Mouse (Mus musculus) neural tube, embryonic 11.5 days (tissue): Measurements from ENCODE around the gene Zfp185. TPM values are rescaled to one million over a fixed set of nuclear protein-coding genes. Genes with fewer than 3 reads are reported as not detected.

Experiments
- ATAC-seq: fragments of 200-750 bp; cut with Nextera tagmentation; 2 replicates; pipeline ENCODE4 v1.8.0; 2017; ENCODE audit warnings: moderate number of reproducible peaks, mild to moderate bottlenecking, moderate TSS enrichment, moderate library complexity; ENCODE audit not compliant: insufficient read depth, low FRiP score, low TSS enrichment
- DNase-seq: peaks from one replicate; pipeline ENCODE4 v3.0.0-alpha.2; 2015; ENCODE audit warnings: low spot score
- H3K27ac ChIP-seq: fragments of 300-500 bp; sonication (generic); 2 replicates; pipeline ENCODE4 v1.5.1; 2014; ENCODE audit warnings: low read depth, mild to moderate bottlenecking, low read length
- H3K27me3 ChIP-seq: fragments of 300-500 bp; sonication (generic); 2 replicates; pipeline ENCODE4 v1.6.1; 2014; ENCODE audit warnings: mild to moderate bottlenecking, low read length, mixed read lengths; ENCODE audit not compliant: control insufficient read depth, insufficient read depth
- H3K36me3 ChIP-seq: fragments of 300-500 bp; sonication (generic); 2 replicates; pipeline ENCODE4 v1.6.1; 2014; ENCODE audit warnings: mild to moderate bottlenecking, low read length, moderate library complexity, mixed read lengths; ENCODE audit not compliant: control insufficient read depth, insufficient read depth
- H3K4me1 ChIP-seq: fragments of 300-500 bp; sonication (generic); 2 replicates; pipeline ENCODE4 v1.6.1; 2014; ENCODE audit warnings: low read length, mixed read lengths; ENCODE audit not compliant: control insufficient read depth, insufficient read depth
- H3K4me2 ChIP-seq: fragments of 300-500 bp; sonication (generic); 2 replicates; pipeline ENCODE4 v1.6.1; 2014; ENCODE audit warnings: low read depth, mild to moderate bottlenecking, moderate library complexity
- H3K4me3 ChIP-seq: fragments of 300-500 bp; sonication (generic); 2 replicates; pipeline ENCODE4 v1.5.1; 2014; ENCODE audit warnings: low read depth, low read length
- H3K9ac ChIP-seq: fragments of 300-500 bp; sonication (generic); 2 replicates; pipeline ENCODE4 v1.6.1; 2014; ENCODE audit warnings: mild to moderate bottlenecking, low read length
- H3K9me3 ChIP-seq: fragments of 300-500 bp; sonication (generic); 2 replicates; pipeline ENCODE4 v1.6.1; 2016; ENCODE audit warnings: low read length; ENCODE audit not compliant: control insufficient read depth
- WGBS: fragments of 180-500 bp; shearing (Covaris S2); extraction: QIAGEN DNeasy Blood & Tissue Kit; methylation state at CpG from one replicate; pipeline ENCODE4 v1.1.7; 2014; 5-methylcytosine and 5-hydroxymethylcytosine counted together
- polyA plus RNA-seq: library from polyadenylated mRNA; unstranded; fragments of >200 nt; fragmentation: Nextera tagmentation; extraction: Ambion mirVana; gene quantifications from 2 replicates; pipeline ENCODE4 v1.2.1, GENCODE M21; 2014

Gene Zfp185
- 4.2 and 5.3 TPM in 2 replicates for polyA plus RNA-seq

- Histone ChIP-seq H3K9ac (peak within 1 kb of the TSS; percentile 35; the same call in 1 of the 2 replicates), H3K27me3 (peaks cover 4% of the 10 kb centered on the region; the same call in 1 of the 2 replicates), H3K4me1 (no peaks in the 10 kb centered on the region), H3K4me2 (peak within 1 kb of the TSS; percentile 43), H3K4me3 (peak within 1 kb of the TSS; percentile 29), H3K27ac (no peak within 1 kb of the TSS), H3K9me3 (no peaks in the 10 kb centered on the region), H3K36me3 (no peaks in the 10 kb centered on the region)
- DNase-seq: peak; percentile 60
- peak; percentile 31; the same call in 1 of the 2 replicates for ATAC-seq
- 19% methylated on average over 21 of the region's 45 CpGs for WGBS
Observed at GRCm38 (mm10) chrX:72986841-72987519, at the start of gene Zfp185. TSS of gene Zfp185 (plus strand) at chrX:72987339.

GRCm38 (mm10) chrX:72953464-72953863 is 33.7 kb upstream of the Zfp185 start:
- no peaks in the 10 kb centered on the region for H3K9me3 ChIP-seq
- 85% methylated on average over 4 of the region's 4 CpGs for WGBS
- no peak for ATAC-seq
- no peak for DNase-seq
- H3K27ac ChIP-seq: no peak overlapping the region
- no peak overlapping the region for H3K4me3 ChIP-seq
- no peaks in the 10 kb centered on the region for H3K36me3 ChIP-seq
- H3K4me2 ChIP-seq: no peak overlapping the region
- H3K27me3 ChIP-seq: no peaks in the 10 kb centered on the region
- no peak overlapping the region for H3K9ac ChIP-seq
- no peaks in the 10 kb centered on the region for H3K4me1 ChIP-seq

- Histone ChIP-seq H3K4me3 (no peak overlapping the region), H3K36me3 (no peaks in the 10 kb centered on the region), H3K9me3 (no peaks in the 10 kb centered on the region), H3K27me3 (no peaks in the 10 kb centered on the region), H3K27ac (no peak overlapping the region), H3K4me1 (no peaks in the 10 kb centered on the region), H3K4me2 (no peak overlapping the region), H3K9ac (no peak overlapping the region)
- DNase-seq (no peak), ATAC-seq (no peak)
- WGBS: 89% methylated on average over 4 of the region's 4 CpGs
Observed at GRCm38 (mm10) chrX:72956486-72956885, 30.7 kb upstream of the Zfp185 start.

- WGBS: 79% methylated on average over 4 of the region's 4 CpGs
- Histone ChIP-seq H3K4me1 (no peaks in the 10 kb centered on the region), H3K36me3 (no peaks in the 10 kb centered on the region), H3K27me3 (no peaks in the 10 kb centered on the region), H3K27ac (no peak overlapping the region), H3K9me3 (no peaks in the 10 kb centered on the region), H3K4me2 (no peak overlapping the region), H3K4me3 (no peak overlapping the region), H3K9ac (no peak overlapping the region)
- ATAC-seq (no peak), DNase-seq (no peak)
Observed at GRCm38 (mm10) chrX:72960431-72960830, 26.7 kb upstream of the Zfp185 start.

GRCm38 (mm10) chrX:72961511-72961910 is 25.6 kb upstream of the Zfp185 start:
- 74% methylated on average over 3 of the region's 3 CpGs for WGBS
- no peak overlapping the region for H3K27ac ChIP-seq
- H3K9ac ChIP-seq: no peak overlapping the region
- no peak overlapping the region for H3K4me2 ChIP-seq
- no peaks in the 10 kb centered on the region for H3K36me3 ChIP-seq
- no peak overlapping the region for H3K4me3 ChIP-seq
- H3K27me3 ChIP-seq: no peaks in the 10 kb centered on the region
- H3K4me1 ChIP-seq: no peaks in the 10 kb centered on the region
- ATAC-seq (no peak), DNase-seq (no peak)
- H3K9me3 ChIP-seq: no peaks in the 10 kb centered on the region

- Histone ChIP-seq H3K27ac (no peak overlapping the region), H3K4me1 (no peaks in the 10 kb centered on the region), H3K4me2 (no peak overlapping the region), H3K9me3 (no peaks in the 10 kb centered on the region), H3K4me3 (no peak overlapping the region), H3K27me3 (no peaks in the 10 kb centered on the region), H3K36me3 (no peaks in the 10 kb centered on the region), H3K9ac (no peak overlapping the region)
- DNase-seq: no peak
- WGBS: 80% methylated on average over 3 of the region's 3 CpGs
- no peak for ATAC-seq
Observed at GRCm38 (mm10) chrX:72962743-72963142, 24.4 kb upstream of the Zfp185 start.

- H3K4me2 ChIP-seq: no peak overlapping the region
- H3K9me3 ChIP-seq: no peaks in the 10 kb centered on the region
- H3K36me3 ChIP-seq: no peaks in the 10 kb centered on the region
- no peak for ATAC-seq
- no peak overlapping the region for H3K27ac ChIP-seq
- no peak for DNase-seq
- no peak overlapping the region for H3K9ac ChIP-seq
- WGBS: 78% methylated on average over 6 of the region's 6 CpGs
- no peaks in the 10 kb centered on the region for H3K4me1 ChIP-seq
- H3K27me3 ChIP-seq: peaks cover 4% of the 10 kb centered on the region; the same call in 1 of the 2 replicates
- H3K4me3 ChIP-seq: no peak overlapping the region
Observed at GRCm38 (mm10) chrX:72982831-72983230, 4.3 kb upstream of the Zfp185 start.

GRCm38 (mm10) chrX:72985607-72986006 is 1.5 kb upstream of the Zfp185 start:
- no peak for ATAC-seq
- no peaks in the 10 kb centered on the region for H3K36me3 ChIP-seq
- peaks cover 4% of the 10 kb centered on the region; the same call in 1 of the 2 replicates for H3K27me3 ChIP-seq
- no peak overlapping the region for H3K4me3 ChIP-seq
- H3K27ac ChIP-seq: no peak overlapping the region
- H3K9me3 ChIP-seq: no peaks in the 10 kb centered on the region
- WGBS: 81% methylated on average over 2 of the region's 2 CpGs
- no peak overlapping the region for H3K9ac ChIP-seq
- H3K4me2 ChIP-seq: no peak overlapping the region
- H3K4me1 ChIP-seq: no peaks in the 10 kb centered on the region
- DNase-seq: no peak

GRCm38 (mm10) chrX:72987520-72987905 is 374 bp downstream of the Zfp185 start:
- no peaks in the 10 kb centered on the region for H3K36me3 ChIP-seq
- DNase-seq (no peak), ATAC-seq (no peak)
- peaks cover 4% of the 10 kb centered on the region; the same call in 1 of the 2 replicates for H3K27me3 ChIP-seq
- H3K9me3 ChIP-seq: no peaks in the 10 kb centered on the region
- 20% methylated on average over 14 of the region's 14 CpGs for WGBS
- peak overlapping the region; percentile 29 for H3K4me3 ChIP-seq
- peak overlapping the region; percentile 43 for H3K4me2 ChIP-seq
- H3K27ac ChIP-seq: no peak overlapping the region
- H3K4me1 ChIP-seq: no peaks in the 10 kb centered on the region
- H3K9ac ChIP-seq: peak overlapping the region; percentile 35; the same call in 1 of the 2 replicates
